Mouse (Mus musculus): ENCODE measurements at regions not wholly inside any gene's neighbourhood (a gene's known extent, or its start where the extent isn't known, plus 50 kb on each side); places are given as distances from the start of the nearest gene placed in this dataset.
A peak's percentile ranks its signal among the peaks of the same experiment; 100 is the strongest.

DNA sequence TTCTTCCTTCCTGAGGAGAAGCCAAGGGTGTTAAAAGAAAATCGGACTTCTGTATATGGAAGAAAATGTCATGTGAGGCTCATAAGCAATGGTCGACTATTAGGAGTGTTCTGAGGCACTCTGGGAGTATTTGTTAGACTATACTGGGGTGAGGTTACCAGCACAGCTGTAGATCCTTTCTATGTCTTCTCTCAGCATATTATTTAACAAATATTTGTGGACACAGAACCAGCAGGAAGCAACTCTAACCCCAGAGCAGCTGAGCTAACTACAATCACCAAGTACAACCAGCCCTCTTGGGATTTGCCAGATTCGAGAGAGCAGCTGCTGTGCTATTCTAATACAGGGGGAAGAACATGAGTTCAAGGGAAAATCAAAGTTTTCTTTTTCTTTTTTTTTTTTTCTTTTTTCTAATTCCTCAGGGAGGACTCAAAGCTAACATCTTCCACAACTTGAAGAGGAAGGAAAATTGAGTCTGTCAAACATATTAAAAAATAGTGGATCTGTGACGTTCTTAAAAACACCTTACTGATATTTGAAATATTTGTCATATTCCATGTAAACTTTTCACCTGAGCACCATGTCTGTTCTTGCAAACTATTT lies 933.3 kb upstream of the Cited2 start:
- peak; percentile 14 for DNase-seq

DNA sequence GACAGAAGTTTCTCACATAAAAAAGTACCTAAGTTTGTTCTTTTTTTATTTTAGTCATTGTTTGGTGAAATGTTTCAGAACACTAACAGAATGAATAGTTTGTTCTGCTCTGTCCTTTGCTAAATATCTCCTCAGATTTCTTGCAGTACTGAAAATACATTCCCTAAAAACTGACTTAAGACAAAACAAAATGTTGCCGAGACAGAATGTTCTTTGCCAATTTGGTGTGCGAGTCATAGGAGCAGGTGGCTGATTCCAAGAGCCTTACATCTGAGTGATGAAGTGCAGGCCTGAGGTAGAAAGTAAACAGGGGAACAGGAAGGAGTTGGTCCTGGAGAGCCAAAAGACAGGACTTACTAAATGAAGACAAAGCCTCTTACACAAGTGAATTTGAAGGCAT lies 919.0 kb upstream of the Cited2 start:
- no peak for DNase-seq

DNA sequence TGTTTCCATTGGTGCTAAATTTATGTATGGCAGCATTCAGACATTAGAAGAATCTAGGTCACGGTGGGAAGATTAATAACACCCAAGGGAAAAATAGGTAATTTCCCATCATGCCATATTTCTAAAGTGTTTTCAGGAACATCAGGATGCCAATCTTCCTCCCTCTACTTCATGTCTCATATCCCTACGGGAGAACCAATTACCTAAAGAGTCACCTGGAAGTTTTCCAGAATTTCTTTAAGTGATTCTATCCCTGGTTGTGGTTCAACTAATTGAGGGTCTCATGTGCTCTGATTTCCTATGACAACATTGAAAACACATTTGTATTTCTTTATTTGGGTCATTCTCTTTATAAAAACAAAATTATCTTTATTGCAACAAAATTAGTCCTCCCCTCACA lies 912.3 kb upstream of the Cited2 start:
- no peak for DNase-seq

DNA sequence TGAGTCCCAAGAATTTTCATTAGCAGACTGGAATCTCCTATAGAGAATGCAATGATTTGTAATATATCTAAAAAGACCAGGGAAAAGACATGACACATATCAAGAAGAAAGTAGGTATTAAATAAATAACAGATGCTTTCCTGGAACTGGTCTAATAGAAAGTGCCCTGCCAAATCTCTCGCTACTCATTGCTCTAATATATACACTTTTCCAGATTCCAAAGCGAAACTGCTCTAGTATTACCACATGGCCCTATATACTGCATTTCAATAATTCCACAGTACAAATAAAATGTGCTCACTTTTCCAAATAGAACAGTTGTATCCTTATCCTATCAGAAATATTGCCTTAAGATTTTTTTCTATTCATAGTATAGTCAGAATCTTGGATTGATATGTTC lies 909.0 kb upstream of the Cited2 start:
- no peak for DNase-seq

DNA sequence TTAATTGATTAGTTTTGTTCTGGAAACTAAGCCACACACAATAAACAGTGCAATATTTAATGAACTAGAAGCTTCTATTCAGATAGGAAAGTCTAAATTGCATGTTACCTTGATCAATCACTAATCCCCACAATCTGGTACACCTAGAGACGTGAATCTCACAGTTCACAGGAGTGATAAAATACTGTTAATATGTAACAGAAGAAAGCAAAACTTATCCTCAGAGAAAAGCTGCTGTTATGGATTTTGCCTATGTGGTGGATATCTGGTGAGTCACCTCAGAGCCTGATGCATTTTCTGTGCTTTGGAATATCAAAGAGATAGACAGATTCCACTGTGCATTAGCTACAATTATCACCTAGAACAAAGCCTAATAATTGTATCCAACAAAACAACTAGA lies 861.5 kb upstream of the Cited2 start:
- no peak for DNase-seq

DNA sequence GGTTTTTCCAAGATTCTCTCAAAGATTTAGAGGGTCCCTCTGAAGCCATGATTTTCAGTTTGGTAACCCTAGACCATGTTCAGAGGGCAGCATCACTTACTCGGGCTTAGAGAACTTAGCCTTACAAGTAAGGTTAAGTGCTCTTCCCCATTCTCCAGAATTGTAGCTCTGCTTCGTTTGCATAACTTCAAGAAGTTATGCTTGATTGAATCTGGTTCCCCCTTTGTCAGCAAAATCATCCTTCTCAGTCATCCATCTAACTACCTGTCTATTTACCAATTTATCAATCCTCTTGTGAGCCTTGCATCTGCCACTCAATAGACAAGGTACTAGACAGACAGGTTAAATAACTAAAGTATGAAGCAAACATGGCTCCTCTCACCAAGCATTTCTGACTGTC lies 856.1 kb upstream of the Cited2 start:
- DNase-seq: no peak

DNA sequence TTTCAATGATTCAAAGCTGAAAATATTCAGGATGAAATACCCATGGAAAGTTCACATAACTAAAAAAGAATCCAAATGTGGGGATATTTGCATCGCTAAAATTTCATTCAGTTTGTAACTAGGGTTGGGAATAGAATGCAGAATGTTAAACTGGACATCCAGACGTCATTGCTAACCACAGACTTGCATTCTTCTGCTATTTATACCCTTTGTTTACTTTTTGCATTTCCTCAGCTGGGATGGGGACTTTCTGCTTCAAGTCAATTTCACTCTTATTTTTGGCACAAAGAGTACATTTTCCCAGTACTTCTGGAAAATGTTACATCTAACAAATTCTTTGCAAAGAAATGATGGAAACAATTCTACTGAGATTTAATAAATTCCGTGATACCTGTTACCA lies 848.9 kb upstream of the Cited2 start:
- no peak for DNase-seq

DNA sequence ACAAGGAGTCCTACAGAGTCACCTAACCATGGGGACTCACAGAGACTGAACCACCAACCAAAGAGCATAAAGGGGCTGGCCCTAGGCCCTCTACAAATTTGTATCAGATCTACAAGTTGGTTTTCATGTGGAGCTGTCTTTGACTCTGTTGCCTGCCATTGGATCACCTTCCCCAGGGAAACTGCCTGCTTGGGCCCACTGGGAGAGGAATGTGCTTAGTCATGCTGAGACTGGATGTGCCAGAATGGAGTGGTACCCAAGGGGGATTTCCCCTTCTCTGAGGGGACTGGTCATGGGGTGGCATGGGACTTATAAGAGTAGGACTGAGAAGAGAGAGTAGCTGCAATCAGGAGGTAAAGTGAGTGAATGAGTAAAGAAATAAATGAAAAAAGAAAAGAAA lies 844.8 kb upstream of the Cited2 start:
- DNase-seq: no peak

DNA sequence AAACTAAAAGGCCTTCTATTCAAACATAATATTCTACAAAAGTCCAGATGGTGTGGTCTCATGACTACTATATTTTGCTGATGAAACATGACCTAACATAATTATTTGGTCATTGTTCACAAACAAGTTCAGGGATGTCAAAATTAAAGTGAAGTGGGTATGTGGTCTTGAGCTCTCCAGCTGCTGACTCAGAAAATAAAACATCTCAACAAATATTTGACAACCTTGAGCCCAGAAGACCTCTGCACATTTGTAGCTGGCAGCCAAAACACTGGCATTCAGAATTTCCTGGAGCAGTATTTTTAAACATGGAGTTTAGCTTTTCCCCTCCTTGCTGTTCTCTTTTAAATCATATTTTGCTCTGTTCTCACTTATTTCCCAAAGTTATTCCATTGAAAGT lies 829.7 kb upstream of the Cited2 start:
- DNase-seq: no peak

DNA sequence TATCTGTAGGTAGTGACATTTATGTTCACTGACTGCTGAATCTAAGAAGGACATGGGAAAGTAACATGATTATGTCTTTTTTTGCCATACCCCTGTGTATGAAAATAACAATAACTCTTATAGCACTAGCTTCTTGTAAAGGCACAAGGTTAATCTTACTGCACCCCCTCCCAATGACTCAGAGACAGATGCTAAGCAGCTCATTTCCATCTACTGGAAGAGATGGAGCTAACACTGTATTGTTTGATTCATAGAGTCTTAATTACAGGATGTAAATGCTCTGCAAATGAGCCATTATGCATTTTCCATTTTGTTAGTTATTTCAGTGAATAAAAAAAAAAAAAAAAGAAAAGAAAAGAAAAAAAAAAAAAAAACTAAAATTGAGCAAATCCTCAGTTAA lies 827.7 kb upstream of the Cited2 start:
- no peak for DNase-seq

DNA sequence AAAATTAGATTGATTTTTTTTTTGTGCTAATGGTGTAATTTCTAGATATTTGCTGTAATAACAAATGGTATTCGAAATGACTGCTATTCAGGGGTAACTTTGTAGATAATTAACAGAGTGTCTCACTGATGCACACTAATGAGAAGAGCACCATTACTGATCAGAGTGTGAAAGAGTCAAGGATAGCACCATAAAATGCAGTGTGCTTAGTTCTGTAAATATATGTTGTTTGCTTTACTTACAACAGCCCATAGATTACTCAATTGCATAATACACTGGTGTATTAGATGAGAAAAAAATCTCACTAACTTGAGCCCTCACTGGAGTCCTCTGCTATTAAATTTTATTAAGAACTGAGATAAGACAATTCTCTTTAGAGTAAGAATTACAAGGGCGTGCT lies 800.1 kb upstream of the Cited2 start:
- no peak for DNase-seq

DNA sequence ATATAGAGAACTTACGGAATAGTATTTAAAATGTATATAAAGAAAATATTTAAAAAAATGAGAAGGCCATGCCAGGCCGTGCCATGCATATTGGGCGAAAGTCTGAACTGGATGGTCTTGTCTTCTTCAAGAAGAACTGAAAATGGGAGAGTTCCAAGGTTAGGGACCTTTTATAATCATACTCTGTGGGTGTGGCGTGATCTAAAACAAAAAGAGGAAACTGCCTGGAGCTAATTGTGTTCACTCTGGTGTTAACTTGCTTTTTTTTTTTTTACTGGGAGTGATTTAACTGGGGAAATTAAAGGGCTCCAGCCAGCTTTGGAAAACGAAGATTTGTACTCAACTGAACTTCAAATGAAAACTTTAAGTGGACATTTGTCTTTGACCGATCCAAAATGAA lies 799.2 kb upstream of the Cited2 start:
- no peak for DNase-seq

DNA sequence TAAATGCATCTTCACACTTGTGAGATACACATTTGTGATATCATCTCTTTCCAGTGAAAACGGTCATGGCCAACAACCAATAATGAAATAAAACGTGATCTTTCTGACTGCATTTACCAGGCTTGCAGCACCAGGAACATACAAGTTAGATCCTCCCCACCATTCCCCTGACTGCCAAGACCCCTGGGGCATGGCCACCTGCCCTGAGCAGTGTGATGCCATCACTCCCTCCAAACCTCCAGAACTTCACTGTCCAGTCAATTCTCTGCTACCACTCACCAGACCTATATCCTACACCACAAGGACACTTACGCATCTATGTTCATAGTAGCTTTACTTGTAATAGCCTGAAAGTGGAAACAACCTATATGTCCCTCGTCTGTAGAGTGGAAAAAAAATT lies 785.3 kb upstream of the Cited2 start:
- no peak for DNase-seq

DNA sequence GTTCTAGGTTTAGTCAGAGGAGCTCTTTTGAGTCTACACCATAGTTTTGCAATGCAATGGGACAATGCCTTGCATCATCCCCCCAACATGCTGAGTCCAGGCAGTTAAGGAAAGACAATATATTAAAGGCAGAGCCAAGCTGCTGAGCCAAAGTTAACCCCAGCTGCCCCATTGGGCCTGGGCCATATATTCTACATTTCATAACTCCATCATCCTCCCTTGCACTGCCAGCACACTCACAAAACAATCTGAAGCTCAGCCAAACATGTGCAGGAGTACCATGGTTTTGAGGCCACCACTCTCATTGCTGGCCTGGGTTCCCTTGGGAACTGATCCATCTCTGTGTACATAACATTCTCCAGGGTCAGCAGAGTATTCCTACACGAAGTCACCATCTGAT lies 771.4 kb upstream of the Cited2 start:
- DNase-seq: no peak

DNA sequence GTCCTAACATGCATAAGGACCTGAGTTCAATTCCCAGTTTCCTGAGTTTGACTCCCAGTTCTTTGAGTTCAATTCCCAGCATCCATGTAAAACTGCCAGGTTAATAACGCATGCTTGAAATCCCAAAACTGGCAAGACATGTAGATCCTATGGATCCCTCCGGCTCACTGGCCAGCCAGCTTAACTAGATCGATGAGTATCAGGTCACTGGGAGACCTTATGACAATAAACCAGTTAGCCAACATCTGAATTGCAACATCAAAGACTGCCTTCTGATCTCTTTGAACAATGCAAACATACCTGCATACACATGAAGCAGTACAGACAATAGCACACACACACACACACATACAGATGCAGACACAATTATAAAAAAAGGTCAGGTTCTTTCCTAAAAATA lies 762.0 kb upstream of the Cited2 start:
- no peak for DNase-seq

DNA sequence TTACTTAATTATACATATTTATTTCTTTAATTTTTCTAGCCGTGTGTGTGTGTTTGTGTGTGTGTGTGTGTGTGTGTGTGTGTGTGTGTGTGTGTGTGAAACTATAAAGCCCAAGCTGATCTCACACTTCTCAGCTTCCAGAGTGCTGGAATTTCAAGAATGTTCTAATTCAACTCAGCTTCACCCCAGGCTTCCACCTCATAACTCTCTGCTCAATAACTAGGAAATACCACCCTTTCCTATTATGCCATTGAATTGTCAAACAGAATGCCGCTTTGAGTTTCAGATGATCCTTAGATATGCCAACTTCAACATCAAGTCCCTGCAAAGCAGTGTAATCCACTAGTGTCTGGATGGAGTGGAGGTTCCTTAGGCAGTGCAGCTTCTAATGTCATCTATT lies 760.6 kb upstream of the Cited2 start:
- no peak for DNase-seq

DNA sequence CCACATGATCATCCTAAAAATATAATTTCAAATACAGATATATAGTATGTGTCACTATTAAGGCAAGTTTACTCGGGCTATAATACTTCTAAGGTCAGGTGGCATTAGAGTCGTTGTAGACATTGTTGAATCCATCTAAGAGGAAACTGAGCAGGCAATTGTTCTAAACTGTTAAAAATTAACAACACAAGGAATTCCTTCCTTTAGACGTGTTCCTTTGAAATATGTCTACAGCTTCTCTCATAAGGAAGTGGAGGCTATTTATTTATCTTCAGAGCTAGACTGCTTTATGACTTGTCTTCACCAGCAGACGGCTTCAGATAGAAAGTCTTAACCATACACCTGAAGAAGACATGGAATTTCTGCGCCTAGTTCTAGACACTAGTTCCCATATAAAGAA lies 744.2 kb upstream of the Cited2 start:
- DNase-seq: no peak

DNA sequence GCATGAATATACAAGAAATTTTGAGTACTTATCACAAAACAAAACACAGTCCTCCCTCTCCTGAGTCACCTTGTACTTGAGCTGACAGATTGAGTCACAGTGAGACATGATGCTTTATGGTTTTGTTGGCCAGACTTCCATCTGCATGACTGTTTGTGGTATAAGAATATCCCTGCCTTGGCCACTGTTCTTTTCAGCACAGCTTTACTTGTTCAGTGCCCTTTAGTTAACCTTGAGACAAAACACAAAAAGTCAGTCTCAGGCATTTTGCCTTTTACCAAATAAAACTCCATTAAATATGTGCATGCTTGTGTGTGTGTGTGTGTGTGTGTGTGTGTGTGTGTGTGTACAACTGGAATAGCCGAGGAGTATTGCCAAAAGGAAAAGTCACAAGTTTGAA lies 732.8 kb upstream of the Cited2 start:
- DNase-seq: no peak

DNA sequence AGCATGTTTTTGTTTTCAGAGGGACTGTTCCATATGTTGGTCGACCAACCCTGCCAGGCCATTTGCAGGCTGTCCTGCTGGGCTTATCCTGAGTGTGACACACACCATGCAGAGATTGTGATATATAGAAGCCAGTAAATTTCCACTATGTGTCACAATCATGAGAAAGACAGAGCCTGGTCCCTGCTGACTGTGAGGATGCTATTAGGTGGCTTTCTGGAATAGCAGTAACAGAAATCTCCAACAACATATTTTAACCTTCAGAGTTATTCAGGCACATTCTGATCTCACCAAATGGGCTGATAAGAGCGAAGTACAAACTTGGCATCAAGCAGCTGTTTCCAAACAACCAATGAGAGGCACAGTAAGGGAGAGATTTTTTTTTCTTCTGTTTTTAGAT lies 729.2 kb upstream of the Cited2 start:
- DNase-seq: peak; percentile 6

DNA sequence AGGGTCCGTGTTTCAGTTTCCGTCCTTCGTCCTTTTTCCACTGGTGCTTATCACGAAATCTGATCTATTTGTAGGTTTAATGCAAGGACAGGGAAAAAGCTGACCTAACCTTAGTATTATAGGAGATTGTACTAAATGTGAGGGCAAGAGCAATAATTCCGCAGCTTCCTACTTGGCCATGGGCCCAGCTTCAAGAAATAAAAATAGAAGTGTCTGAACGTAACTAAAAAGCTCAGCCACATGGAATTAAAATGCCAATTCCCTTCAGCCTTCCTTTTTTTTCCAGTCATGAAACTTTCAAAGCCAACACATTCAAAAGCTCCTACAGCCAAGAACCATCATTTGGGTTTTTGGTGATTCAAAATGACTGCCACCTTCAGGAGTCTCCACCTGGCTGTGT lies 728.5 kb upstream of the Cited2 start:
- DNase-seq: peak; percentile 39

DNA sequence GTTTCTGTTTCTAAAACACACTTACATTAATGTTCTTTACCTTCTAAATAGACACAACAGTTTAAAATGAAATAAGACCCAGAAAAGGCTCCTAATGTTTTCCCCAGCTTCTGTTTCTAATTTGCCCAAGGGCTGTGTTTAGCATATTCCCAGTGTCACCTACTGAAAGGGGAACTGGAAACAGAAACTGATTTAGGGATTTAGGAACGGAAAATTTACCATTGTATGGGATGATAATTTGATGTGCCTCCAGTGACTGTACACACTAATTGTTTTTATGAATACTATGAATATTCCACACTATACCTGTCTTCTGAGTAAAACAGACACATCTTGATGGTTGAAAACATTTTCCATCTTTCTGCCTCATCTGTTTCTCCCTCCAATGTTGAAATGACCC lies 728.0 kb upstream of the Cited2 start:
- no peak for DNase-seq

DNA sequence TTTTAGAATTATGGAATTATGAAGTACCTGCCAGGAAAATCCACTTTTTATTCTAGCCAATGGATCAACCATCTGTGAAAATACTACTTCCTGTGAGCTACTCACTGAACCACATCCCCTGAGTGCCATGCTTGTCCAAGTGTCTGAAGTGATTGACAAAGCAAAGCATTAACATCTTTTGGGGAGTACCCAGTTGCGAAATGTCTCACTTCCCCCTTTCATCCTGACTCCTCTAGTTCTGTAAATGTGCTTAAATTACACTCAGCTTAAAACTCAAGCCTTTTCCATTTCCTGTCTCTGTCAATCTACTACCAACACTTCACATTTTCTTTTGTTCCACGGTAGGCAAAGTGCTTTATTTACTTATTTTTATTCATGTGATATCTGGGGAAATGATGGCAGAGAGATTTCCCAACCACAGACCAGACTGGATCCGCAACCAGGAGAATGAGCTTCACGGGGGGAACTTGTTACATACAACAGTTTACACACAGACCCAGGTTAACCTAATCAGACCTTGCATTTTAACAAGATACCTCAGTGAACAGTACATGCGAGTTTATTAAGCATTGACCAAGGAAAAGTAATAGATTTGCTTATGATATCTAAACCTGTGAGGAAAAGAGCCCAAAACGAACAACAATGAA lies 726.1 kb upstream of the Cited2 start:
- DNase-seq: no peak

DNA sequence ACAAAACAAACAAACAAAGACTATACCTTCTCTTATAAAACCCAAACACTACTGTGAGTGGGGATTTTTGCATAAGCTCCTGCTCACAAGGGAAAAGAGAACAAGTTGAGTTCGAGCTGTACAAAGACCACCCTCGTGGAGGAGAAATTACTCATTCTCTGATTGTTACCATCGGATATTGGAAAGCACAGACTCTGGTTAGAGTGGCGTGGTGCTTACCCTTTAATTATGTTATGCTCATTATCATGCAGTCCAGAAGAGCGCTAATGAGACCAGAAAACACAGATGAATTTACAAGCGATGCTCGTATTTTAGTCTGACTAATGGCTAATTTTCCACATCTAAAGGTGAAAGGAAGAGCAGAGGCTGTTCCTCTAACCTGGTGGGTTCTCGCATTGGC lies 721.7 kb upstream of the Cited2 start:
- no peak for DNase-seq

DNA sequence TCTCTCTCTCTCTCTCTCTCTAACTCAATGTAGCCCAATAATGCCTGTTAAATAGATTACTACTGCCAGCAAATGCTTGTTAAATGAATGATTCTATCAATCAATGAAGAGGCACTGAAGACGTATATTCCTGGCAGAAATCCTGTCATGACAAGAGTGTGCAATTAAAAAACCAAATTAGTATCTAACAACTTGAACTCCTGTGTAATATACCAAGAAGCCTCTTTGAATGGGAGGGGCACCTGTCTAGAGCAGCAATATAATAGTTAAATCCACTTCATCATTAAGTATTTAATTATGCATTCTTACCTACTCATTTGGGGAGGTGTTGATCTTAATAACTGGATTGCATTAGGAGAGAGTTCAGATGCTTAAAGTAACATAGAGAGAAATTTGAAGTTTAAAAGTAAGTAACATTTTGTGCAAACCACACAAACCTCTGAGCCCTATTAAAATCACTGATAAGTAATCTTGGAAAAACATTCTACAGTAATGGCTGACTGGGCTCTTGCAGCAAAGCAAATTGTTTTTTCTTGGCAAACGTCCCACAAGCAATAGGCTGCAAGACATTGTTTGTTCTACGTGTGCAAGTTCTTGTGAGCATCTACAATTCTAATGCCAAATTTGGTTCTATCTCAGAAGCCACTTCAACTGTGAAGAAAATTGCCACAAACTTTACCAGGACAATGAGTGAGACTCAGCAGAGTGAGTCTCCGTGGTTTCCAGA lies 719.7 kb upstream of the Cited2 start:
- no peak for DNase-seq

Measured in heart, postnatal 4 days (tissue).